Mouse (Mus musculus): ENCODE measurements around the gene Syne1. TPM values are rescaled to one million over a fixed set of nuclear protein-coding genes. Genes with fewer than 3 reads are reported as not detected.

The Syne1 gene
- total and polyA plus RNA-seq, 2 experiments = 9.6 to 26.4 TPM

- TF ChIP-seq CTCF (IDR thresholded peaks at IDR 0.05; ENCODE audit: low read depth, low read length) = no peak
- TF ChIP-seq POLR2A (IDR thresholded peaks at IDR 0.05; ENCODE audit: extremely low read depth, insufficient read depth, low read length) = no peak
- H3K4me1 ChIP-seq (ENCODE audit: control insufficient read depth, insufficient read depth, low read length) = no peaks in the 10 kb centered on the region
- H3K27me3 ChIP-seq (ENCODE audit: control insufficient read depth, insufficient read depth, low read length) = no peaks in the 10 kb centered on the region
- H3K27ac ChIP-seq (replicated peaks; ENCODE audit: insufficient read depth, low read depth, low read length) = no peak overlapping the region
- no peak overlapping the region for H3K9ac ChIP-seq (ENCODE audit: low read depth, low read length)
- H3K4me3 ChIP-seq (ENCODE audit: insufficient read depth, low read depth, low read length) = no peak overlapping the region
- no peak for DNase-seq (ENCODE audit: extremely low read depth, low read depth, low spot score)
- 81% methylated on average over 19 of the region's 19 CpGs for WGBS
- H3K79me2 ChIP-seq (ENCODE audit: control insufficient read depth, insufficient read depth, low read length) = no peaks in the 10 kb centered on the region
- H3K36me3 ChIP-seq (ENCODE audit: control insufficient read depth, insufficient read depth, low read length) = peaks cover 31% of the 10 kb centered on the region
These were observed 365.9 kb downstream of the Syne1 start for GRCm38 (mm10) chr10:5185156-5186083.

- TF ChIP-seq POLR2A (IDR thresholded peaks at IDR 0.05; ENCODE audit: extremely low read depth, insufficient read depth, low read length) (no peak), CTCF (IDR thresholded peaks at IDR 0.05; ENCODE audit: low read depth, low read length) (no peak)
These were observed 369.5 kb downstream of the Syne1 start for GRCm38 (mm10) chr10:5181771-5182176.

GRCm38 (mm10) chr10:5179891-5180290 lies 371.4 kb downstream of the Syne1 start:
- Histone ChIP-seq H3K36me3 (ENCODE audit: control insufficient read depth, insufficient read depth, low read length) (peaks cover 21% of the 10 kb centered on the region), H3K27me3 (ENCODE audit: control insufficient read depth, insufficient read depth, low read length) (no peaks in the 10 kb centered on the region), H3K79me2 (ENCODE audit: control insufficient read depth, insufficient read depth, low read length) (no peaks in the 10 kb centered on the region), H3K4me3 (ENCODE audit: insufficient read depth, low read depth, low read length) (no peak overlapping the region), H3K4me1 (ENCODE audit: control insufficient read depth, insufficient read depth, low read length) (peaks cover 7% of the 10 kb centered on the region; the same call in 1 of the 2 replicates), H3K9ac (ENCODE audit: low read depth, low read length) (no peak overlapping the region), H3K27ac (replicated peaks; ENCODE audit: insufficient read depth, low read depth, low read length) (no peak overlapping the region)
- 95% methylated on average over 3 of the region's 3 CpGs for WGBS
- TF ChIP-seq CTCF (IDR thresholded peaks at IDR 0.05; ENCODE audit: low read depth, low read length) (no peak), POLR2A (IDR thresholded peaks at IDR 0.05; ENCODE audit: extremely low read depth, insufficient read depth, low read length) (no peak)
- DNase-seq (ENCODE audit: extremely low read depth, low read depth, low spot score) = no peak

More at GRCm38 (mm10) chr10:5181771-5182176, 369.5 kb downstream of the Syne1 start:
- Histone ChIP-seq H3K79me2 (ENCODE audit: control insufficient read depth, insufficient read depth, low read length) (no peaks in the 10 kb centered on the region), H3K9ac (ENCODE audit: low read depth, low read length) (no peak overlapping the region), H3K27ac (replicated peaks; ENCODE audit: insufficient read depth, low read depth, low read length) (no peak overlapping the region), H3K4me1 (ENCODE audit: control insufficient read depth, insufficient read depth, low read length) (0 out of 2 replicates have a peak, but pooled peaks cover 1% of the 10 kb centered on the region), H3K36me3 (ENCODE audit: control insufficient read depth, insufficient read depth, low read length) (peaks cover 30% of the 10 kb centered on the region), H3K4me3 (ENCODE audit: insufficient read depth, low read depth, low read length) (no peak overlapping the region), H3K27me3 (ENCODE audit: control insufficient read depth, insufficient read depth, low read length) (no peaks in the 10 kb centered on the region)
- no peak for DNase-seq (ENCODE audit: extremely low read depth, low read depth, low spot score)
- 81% methylated on average over 4 of the region's 4 CpGs for WGBS

- Histone ChIP-seq H3K9ac (ENCODE audit: low read depth, low read length) (no peak overlapping the region), H3K36me3 (ENCODE audit: control insufficient read depth, insufficient read depth, low read length) (peaks cover 8% of the 10 kb centered on the region; the same call in 1 of the 2 replicates), H3K4me1 (ENCODE audit: control insufficient read depth, insufficient read depth, low read length) (peaks cover 7% of the 10 kb centered on the region; the same call in 1 of the 2 replicates), H3K27me3 (ENCODE audit: control insufficient read depth, insufficient read depth, low read length) (no peaks in the 10 kb centered on the region), H3K79me2 (ENCODE audit: control insufficient read depth, insufficient read depth, low read length) (no peaks in the 10 kb centered on the region), H3K27ac (replicated peaks; ENCODE audit: insufficient read depth, low read depth, low read length) (no peak overlapping the region), H3K4me3 (ENCODE audit: insufficient read depth, low read depth, low read length) (no peak overlapping the region)
- TF ChIP-seq CTCF (IDR thresholded peaks at IDR 0.05; ENCODE audit: low read depth, low read length) (no peak), POLR2A (IDR thresholded peaks at IDR 0.05; ENCODE audit: extremely low read depth, insufficient read depth, low read length) (no peak)
- DNase-seq (ENCODE audit: extremely low read depth, low read depth, low spot score) = no peak
- 40% methylated on average over 9 of the region's 9 CpGs for WGBS
These were observed 373.8 kb downstream of the Syne1 start for GRCm38 (mm10) chr10:5177446-5178015.

- H3K27ac ChIP-seq (replicated peaks; ENCODE audit: insufficient read depth, low read depth, low read length) = no peak overlapping the region
- WGBS = 25% methylated on average over 2 of the region's 2 CpGs
- H3K79me2 ChIP-seq (ENCODE audit: control insufficient read depth, insufficient read depth, low read length) = no peaks in the 10 kb centered on the region
- no peaks in the 10 kb centered on the region for H3K27me3 ChIP-seq (ENCODE audit: control insufficient read depth, insufficient read depth, low read length)
- peak; percentile 74 for DNase-seq (ENCODE audit: extremely low read depth, low read depth, low spot score)
- no peak for TF ChIP-seq POLR2A (IDR thresholded peaks at IDR 0.05; ENCODE audit: extremely low read depth, insufficient read depth, low read length)
- TF ChIP-seq CTCF (IDR thresholded peaks at IDR 0.05; ENCODE audit: low read depth, low read length) = no peak
- no peak overlapping the region for H3K9ac ChIP-seq (ENCODE audit: low read depth, low read length)
- H3K4me1 ChIP-seq (ENCODE audit: control insufficient read depth, insufficient read depth, low read length) = peaks cover 7% of the 10 kb centered on the region; the same call in 1 of the 2 replicates
- no peak overlapping the region for H3K4me3 ChIP-seq (ENCODE audit: insufficient read depth, low read depth, low read length)
- peaks cover 12% of the 10 kb centered on the region; the same call in 1 of the 2 replicates for H3K36me3 ChIP-seq (ENCODE audit: control insufficient read depth, insufficient read depth, low read length)
These were observed 374.9 kb downstream of the Syne1 start for GRCm38 (mm10) chr10:5176371-5176770.

Data from liver, adult 2 months (tissue).